Mouse (Mus musculus) liver, embryonic 15.5 days (tissue): ENCODE measurements around the gene Tmem201. TPM values are rescaled to one million over a fixed set of nuclear protein-coding genes. Genes with fewer than 3 reads are reported as not detected.

Experiments
- ATAC-seq: fragments of 200-750 bp; cut with Nextera tagmentation; 2 replicates; pipeline ENCODE4 v1.8.0; 2017; ENCODE audit warnings: moderate number of reproducible peaks, mild to moderate bottlenecking, moderate library complexity; ENCODE audit not compliant: insufficient read depth
- H3K27ac ChIP-seq: fragments of 300-500 bp; sonication (generic); replicated peaks from 2 replicates; pipeline ENCODE4 v1.5.1; 2015; ENCODE audit warnings: mild to moderate bottlenecking, inconsistent platforms
- H3K27me3 ChIP-seq: fragments of 300-500 bp; sonication (generic); 2 replicates; pipeline ENCODE4 v1.6.1; 2015; ENCODE audit warnings: mild to moderate bottlenecking, inconsistent platforms
- H3K36me3 ChIP-seq: fragments of 300-500 bp; sonication (generic); replicated peaks from 2 replicates; pipeline ENCODE4 v1.6.1; 2015; ENCODE audit warnings: moderate library complexity, mild to moderate bottlenecking, inconsistent platforms
- H3K4me1 ChIP-seq: fragments of 300-500 bp; sonication (generic); replicated peaks from 2 replicates; pipeline ENCODE4 v1.6.1; 2015; ENCODE audit warnings: inconsistent platforms
- H3K4me2 ChIP-seq: fragments of 300-500 bp; sonication (generic); 2 replicates; pipeline ENCODE4 v1.6.1; 2015; ENCODE audit warnings: moderate library complexity, mild to moderate bottlenecking, inconsistent platforms
- H3K4me3 ChIP-seq: fragments of 300-500 bp; sonication (generic); replicated peaks from 2 replicates; pipeline ENCODE4 v1.5.1; 2015; ENCODE audit warnings: mild to moderate bottlenecking, inconsistent platforms
- H3K9ac ChIP-seq: fragments of 300-500 bp; sonication (generic); 2 replicates; pipeline ENCODE4 v1.6.1; 2015; ENCODE audit warnings: moderate library complexity, mild to moderate bottlenecking, inconsistent platforms
- H3K9me3 ChIP-seq: fragments of 300-500 bp; sonication (generic); replicated peaks from 2 replicates; pipeline ENCODE4 v1.6.1; 2016; ENCODE audit warnings: inconsistent platforms
- WGBS: fragments of 180-500 bp; shearing (Covaris S2); methylation state at CpG from one replicate; pipeline ENCODE4 v1.1.7; 2015; ENCODE audit warnings: mixed read lengths; ENCODE audit not compliant: insufficient replicate concordance; 5-methylcytosine and 5-hydroxymethylcytosine counted together
- polyA plus RNA-seq: library from polyadenylated mRNA; unstranded; fragments of >200 nt; fragmentation: Nextera tagmentation; extraction: Ambion mirVana; gene quantifications from 2 replicates; pipeline ENCODE4 v1.2.1, GENCODE M21; 2015

Tmem201 gene
- polyA plus RNA-seq, 1 experiment from 2014 or later: 6.6 TPM

DNA sequence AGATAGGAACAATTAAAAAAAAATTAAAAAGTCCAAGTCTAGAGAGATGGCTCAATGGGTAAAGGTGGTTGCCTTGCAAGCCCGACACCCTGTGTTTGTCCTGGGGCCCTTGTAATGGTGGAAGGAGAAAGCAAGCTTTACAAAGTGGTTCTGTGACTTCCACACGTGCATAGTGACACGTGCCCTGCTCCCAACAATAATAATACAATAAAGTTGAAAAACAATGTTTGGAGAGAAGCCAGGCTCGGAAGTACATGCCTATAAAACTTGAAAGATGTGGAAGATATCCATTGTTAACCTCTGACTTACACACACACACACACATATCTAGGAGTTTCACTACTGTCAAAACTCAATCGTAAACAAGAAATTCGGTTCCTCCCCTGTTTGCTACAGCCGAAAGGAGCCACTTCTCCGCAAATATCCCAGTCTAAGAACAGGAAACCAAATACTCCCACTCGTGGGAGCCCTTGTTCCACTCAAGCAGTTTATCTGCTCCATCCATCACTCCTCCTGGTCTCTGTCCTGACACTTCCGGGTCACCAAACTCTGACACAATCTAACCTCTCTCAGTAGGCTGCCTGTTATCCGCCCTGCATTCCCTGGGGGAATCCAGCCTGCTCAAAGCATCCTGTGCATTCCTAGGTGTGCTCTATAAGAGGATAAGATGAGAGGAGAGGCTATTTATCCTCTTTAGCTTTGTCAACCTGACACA, 58.6 kb downstream of the Tmem201 start:
- 63% methylated on average over 11 of the region's 11 CpGs for WGBS
- H3K9ac ChIP-seq: no peak overlapping the region
- peaks cover 22% of the 10 kb centered on the region for H3K27me3 ChIP-seq
- no peak overlapping the region for H3K4me3 ChIP-seq
- H3K9me3 ChIP-seq: no peaks in the 10 kb centered on the region
- H3K4me1 ChIP-seq: peaks cover 13% of the 10 kb centered on the region
- H3K27ac ChIP-seq: no peak overlapping the region
- no peaks in the 10 kb centered on the region for H3K36me3 ChIP-seq
- ATAC-seq: no peak
- H3K4me2 ChIP-seq: no peak overlapping the region

DNA sequence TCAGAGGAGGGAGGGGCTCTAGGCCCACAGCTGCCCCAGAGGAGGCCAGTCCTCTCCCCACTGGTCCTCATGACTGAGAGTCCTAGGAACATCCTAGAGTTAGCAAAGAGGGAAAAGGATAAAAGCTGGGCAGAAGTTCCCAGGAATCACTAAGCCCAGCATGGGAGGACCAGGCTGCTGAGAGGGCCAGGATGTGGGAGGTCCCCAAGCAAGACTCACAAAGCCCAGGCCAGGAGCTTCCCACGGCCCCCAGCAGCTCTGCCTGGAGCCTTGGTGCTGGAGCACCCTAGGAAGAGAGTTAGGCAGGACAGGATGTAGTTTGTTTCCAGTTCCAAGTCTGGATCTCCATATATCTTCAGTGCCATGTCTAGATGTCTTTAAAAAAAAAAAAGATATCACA, 59.8 kb downstream of the Tmem201 start:
- no peaks in the 10 kb centered on the region for H3K9me3 ChIP-seq
- H3K27ac ChIP-seq: no peak overlapping the region
- H3K27me3 ChIP-seq: peaks cover 24% of the 10 kb centered on the region
- peaks cover 13% of the 10 kb centered on the region for H3K4me1 ChIP-seq
- WGBS: 71% methylated on average over 1 of the region's 1 CpGs
- no peak overlapping the region for H3K4me3 ChIP-seq
- no peak overlapping the region for H3K9ac ChIP-seq
- no peak for ATAC-seq
- H3K36me3 ChIP-seq: no peaks in the 10 kb centered on the region
- no peak overlapping the region for H3K4me2 ChIP-seq

DNA sequence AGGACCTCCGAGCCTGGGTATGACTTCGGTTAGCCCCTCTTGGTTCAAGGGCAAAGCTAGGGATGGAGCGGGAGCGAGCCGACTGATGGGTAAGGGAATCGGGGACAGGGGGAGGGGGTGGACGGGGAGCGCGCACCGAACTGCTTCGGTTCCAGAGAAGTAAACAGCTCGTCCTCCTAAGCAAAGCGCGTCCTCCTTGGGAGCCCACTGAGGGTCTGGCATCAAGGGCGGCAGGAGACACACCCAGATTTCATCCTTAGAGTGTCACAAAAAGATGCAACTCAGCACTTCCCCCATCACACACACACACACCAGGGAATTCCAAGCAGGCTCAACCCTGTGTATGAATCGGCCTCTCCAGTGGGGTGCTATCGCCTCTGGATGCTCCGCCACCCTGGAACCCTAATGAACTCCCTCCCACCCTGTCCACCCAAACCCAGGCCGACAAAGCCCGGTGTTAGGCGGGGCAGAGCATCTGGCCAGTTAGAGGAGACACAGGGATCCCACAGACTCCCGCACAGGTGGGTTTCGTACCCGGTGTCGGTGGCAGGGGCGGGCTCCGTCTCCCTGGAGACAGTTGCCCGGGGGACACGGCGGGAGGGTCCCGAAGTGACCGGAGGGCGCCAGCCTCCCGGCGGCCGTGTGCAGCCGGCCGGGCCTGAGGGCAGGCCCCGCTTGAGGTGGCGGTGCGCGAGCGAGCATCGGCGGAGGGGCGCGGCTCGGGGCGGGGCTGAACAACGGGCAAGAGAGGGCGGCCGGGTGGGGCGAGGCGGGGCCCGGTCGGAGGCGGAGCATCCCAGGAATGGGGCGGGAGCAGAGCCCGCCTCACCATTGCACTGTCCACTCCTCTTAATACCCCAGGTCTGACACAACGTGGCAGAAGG, 62.2 kb downstream of the Tmem201 start:
- Histone ChIP-seq H3K9ac (no peak overlapping the region), H3K27ac (no peak overlapping the region), H3K27me3 (peaks cover 24% of the 10 kb centered on the region), H3K4me1 (peaks cover 13% of the 10 kb centered on the region), H3K36me3 (0 out of 2 replicates have a peak, but pooled peaks cover 4% of the 10 kb centered on the region), H3K4me2 (peak overlapping the region; percentile 82), H3K4me3 (peak overlapping the region; percentile 50), H3K9me3 (no peaks in the 10 kb centered on the region)
- WGBS: 18% methylated on average over 60 of the region's 60 CpGs
- ATAC-seq: peak; percentile 86

DNA sequence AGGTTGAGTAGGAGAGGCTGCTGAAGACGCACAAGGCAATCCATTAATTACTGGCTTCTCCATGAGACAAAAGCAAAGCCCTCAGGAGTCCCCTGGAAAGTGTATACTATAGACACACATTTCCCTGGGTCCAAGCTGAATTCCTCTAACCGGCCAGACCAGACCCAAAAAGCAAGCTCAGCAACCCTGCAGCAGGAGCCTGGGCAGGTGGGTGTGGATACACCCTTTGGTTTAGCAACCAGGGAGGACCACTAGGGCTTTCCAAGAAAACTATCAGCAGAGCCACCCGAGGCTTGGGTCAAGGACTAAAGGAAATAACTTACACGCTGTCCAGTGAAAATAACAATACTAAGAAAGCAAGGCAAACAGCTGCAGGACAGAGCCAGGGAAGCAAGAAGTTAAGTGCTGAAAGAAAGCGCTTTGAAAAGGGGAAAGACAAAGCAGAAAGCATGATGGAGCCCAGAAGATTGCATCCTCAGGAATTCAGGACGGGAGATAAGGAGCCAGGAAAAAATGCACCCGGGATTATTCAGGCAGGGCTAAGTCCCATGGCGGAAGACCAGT, 62.9 kb downstream of the Tmem201 start:
- Histone ChIP-seq H3K4me1 (peaks cover 13% of the 10 kb centered on the region), H3K36me3 (0 out of 2 replicates have a peak, but pooled peaks cover 4% of the 10 kb centered on the region), H3K4me3 (peak overlapping the region; percentile 50; the same call in 1 of the 2 replicates), H3K27ac (no peak overlapping the region), H3K9me3 (no peaks in the 10 kb centered on the region), H3K9ac (no peak overlapping the region), H3K27me3 (peaks cover 24% of the 10 kb centered on the region), H3K4me2 (peak overlapping the region; percentile 82)
- ATAC-seq: no peak
- WGBS: 55% methylated on average over 8 of the region's 8 CpGs

DNA sequence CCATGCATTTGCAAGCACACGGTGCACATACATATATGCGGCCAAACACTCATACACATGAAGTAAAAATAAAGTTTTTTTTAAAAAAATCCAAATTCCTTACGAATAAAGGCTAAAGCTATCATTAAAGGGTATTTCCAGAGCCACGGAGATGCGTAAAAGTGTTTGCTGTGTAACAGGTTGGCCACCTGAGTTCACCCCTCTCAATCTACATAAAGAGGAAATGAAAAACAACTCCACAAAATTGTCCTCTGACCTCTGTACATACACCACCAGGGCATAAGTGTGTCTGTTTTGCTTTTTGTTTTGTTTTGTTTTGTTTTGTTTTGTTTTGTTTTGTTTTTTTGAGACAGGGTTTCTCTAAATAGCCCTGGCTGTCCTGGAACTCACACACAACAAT, 65.1 kb downstream of the Tmem201 start:
- H3K36me3 ChIP-seq: 0 out of 2 replicates have a peak, but pooled peaks cover 4% of the 10 kb centered on the region
- WGBS: 74% methylated on average over 5 of the region's 5 CpGs
- H3K27ac ChIP-seq: no peak overlapping the region
- no peaks in the 10 kb centered on the region for H3K9me3 ChIP-seq
- peaks cover 13% of the 10 kb centered on the region for H3K4me1 ChIP-seq
- ATAC-seq: no peak
- H3K27me3 ChIP-seq: peaks cover 24% of the 10 kb centered on the region
- H3K4me3 ChIP-seq: no peak overlapping the region
- H3K9ac ChIP-seq: no peak overlapping the region
- H3K4me2 ChIP-seq: no peak overlapping the region

DNA sequence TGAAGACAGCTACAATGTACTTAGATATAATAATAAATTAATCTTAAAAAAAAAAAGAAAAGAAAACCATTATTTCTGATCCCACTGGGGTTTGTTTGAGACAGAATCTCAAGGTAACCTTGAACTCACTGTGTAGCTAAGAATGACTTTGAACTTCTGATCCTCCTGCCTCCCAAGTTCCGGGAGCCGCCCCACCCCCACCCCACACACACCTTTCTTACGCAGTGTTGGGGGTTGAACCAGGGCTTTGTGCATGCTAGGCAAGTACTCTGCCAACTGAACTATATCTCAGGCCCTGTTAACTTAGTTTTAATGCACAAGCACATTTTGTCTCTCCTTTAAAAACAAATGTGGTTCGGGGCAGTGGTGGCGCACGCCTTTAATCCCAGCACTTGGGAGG, 66.7 kb downstream of the Tmem201 start:
- Histone ChIP-seq H3K36me3 (0 out of 2 replicates have a peak, but pooled peaks cover 4% of the 10 kb centered on the region), H3K27me3 (peaks cover 21% of the 10 kb centered on the region), H3K9me3 (no peaks in the 10 kb centered on the region), H3K9ac (no peak overlapping the region), H3K4me3 (no peak overlapping the region), H3K4me1 (peaks cover 10% of the 10 kb centered on the region), H3K4me2 (no peak overlapping the region), H3K27ac (no peak overlapping the region)
- ATAC-seq: no peak
- 84% methylated on average over 6 of the region's 6 CpGs for WGBS

DNA sequence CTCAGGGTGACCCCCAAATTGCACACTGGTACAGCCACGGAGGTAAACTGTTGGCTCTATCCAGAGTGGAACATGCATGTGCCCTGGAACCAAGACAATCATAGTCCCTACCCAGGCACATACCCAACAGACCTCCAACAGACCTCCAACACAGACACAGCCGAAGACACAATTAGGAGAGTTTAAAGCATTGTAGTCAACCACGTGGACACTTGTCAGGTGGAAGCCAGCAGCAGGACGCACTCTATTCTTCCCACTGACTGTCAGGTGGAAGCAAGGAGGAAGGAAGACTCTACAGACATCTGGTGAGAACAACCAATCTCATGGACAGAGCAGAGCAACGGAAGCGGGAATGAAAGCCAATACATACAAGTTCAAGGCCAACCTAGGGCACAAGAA, 72.2 kb downstream of the Tmem201 start:
- H3K4me1 ChIP-seq: peaks cover 7% of the 10 kb centered on the region; the same call in 1 of the 2 replicates
- H3K4me3 ChIP-seq: no peak overlapping the region
- H3K36me3 ChIP-seq: no peaks in the 10 kb centered on the region
- H3K4me2 ChIP-seq: no peak overlapping the region
- no peaks in the 10 kb centered on the region for H3K27me3 ChIP-seq
- WGBS: 52% methylated on average over 6 of the region's 6 CpGs
- ATAC-seq: no peak
- H3K9ac ChIP-seq: no peak overlapping the region
- no peaks in the 10 kb centered on the region for H3K9me3 ChIP-seq
- H3K27ac ChIP-seq: no peak overlapping the region

Other genes starting within 250 kb of the Tmem201 start
- 5.9 and 6.9 TPM in 2 replicates for gene Ctnnbip1, start 219.8 kb downstream of the Tmem201 start, polyA plus RNA-seq
- gene Clstn1, start 151.6 kb downstream of the Tmem201 start, polyA plus RNA-seq: 2.0 and 2.5 TPM in 2 replicates
- gene Pik3cd, start 35.5 kb downstream of the Tmem201 start, polyA plus RNA-seq: 7.2 and 7.3 TPM in 2 replicates
- gene Slc25a33, start 36.2 kb upstream of the Tmem201 start, polyA plus RNA-seq: 10.6 and 11.6 TPM in 2 replicates
- gene Spsb1, start 217.0 kb upstream of the Tmem201 start, polyA plus RNA-seq: 0.61 and 0.77 TPM in 2 replicates